In genomic region chr1:106132350-106132700, GRCm38 (mm10) we compare ENCODE assay signal across 14 mouse cellular contexts. TPM values are rescaled to one million over a fixed set of nuclear protein-coding genes. Genes with fewer than 3 reads are reported as not detected.
DNase-seq lines count a peak whose midpoint lies in the region; ATAC-seq and TF ChIP-seq lines count a peak whose summit lies in the region.
"Had no signal": no experiment of that assay in that cellular context is flagged by ENCODE, and none has a peak within 500 bp of the region (broad histone marks: within the 10 kb centered on the region; RNA-seq: fewer than 3 reads in every experiment).

No protein-coding gene starts in this region.

- peak; percentile 65; the same call in 1 of the 2 replicates for ATAC-seq in forebrain, embryonic 11.5 days (replicated peaks; ENCODE audit: low FRiP score)
- no peak for ATAC-seq in forebrain, embryonic 15.5 days (replicated peaks)
- ATAC-seq in lung, embryonic 14.5 days (ENCODE audit: insufficient read depth): no peak
- ATAC-seq in hindbrain, embryonic 13.5 days (ENCODE audit: low FRiP score): 0 out of 2 replicates have a peak, but pooled peaks have one; percentile 36
- ATAC-seq: liver, embryonic 12.5 days had no signal

- DNase-seq in forebrain, embryonic 11.5 days (ENCODE audit: low spot score): no peak
- peak; percentile 17 for DNase-seq in lung, embryonic 14.5 days
- DNase-seq in lung, adult 18-20 months: no peak
- peak; percentile 42 for DNase-seq in brain, embryonic 14.5 days (ENCODE audit: low read depth)
- DNase-seq in spleen, adult 18-20 months: no peak
- DNase-seq in adrenal gland, adult 18-20 months (ENCODE audit: low spot score in 2 of 2): no peak
- DNase-seq: cerebellum, adult 2 months; heart, postnatal 4 days; thymus, adult 18-20 months had no signal

- H3K4me3 ChIP-seq in forebrain, embryonic 11.5 days (ENCODE audit: low read depth, low read length): no peak overlapping the region
- no peak overlapping the region for H3K4me3 ChIP-seq in forebrain, embryonic 15.5 days
- no peak overlapping the region for H3K4me3 ChIP-seq in lung, embryonic 14.5 days (ENCODE audit: low read depth, low read length)
- H3K4me3 ChIP-seq in hindbrain, embryonic 13.5 days: no peak overlapping the region
- H3K4me3 ChIP-seq: heart, embryonic 10.5 days; layer of hippocampus, adult 2 months; liver, embryonic 12.5 days had no signal

- 66% methylated on average over 4 of the region's 4 CpGs for WGBS in forebrain, embryonic 11.5 days
- 39% methylated on average over 4 of the region's 4 CpGs for WGBS in forebrain, embryonic 15.5 days
- 55% methylated on average over 4 of the region's 4 CpGs for WGBS in lung, embryonic 14.5 days
- 39% methylated on average over 4 of the region's 4 CpGs for WGBS in hindbrain, embryonic 13.5 days

- no peak overlapping the region for H3K4me2 ChIP-seq in forebrain, embryonic 11.5 days (ENCODE audit: low read depth, low read length, severe bottlenecking)
- H3K4me2 ChIP-seq in forebrain, embryonic 15.5 days (replicated peaks): no peak overlapping the region
- H3K4me2 ChIP-seq in lung, embryonic 14.5 days: no peak overlapping the region
- H3K4me2 ChIP-seq in hindbrain, embryonic 13.5 days: no peak overlapping the region
- H3K4me2 ChIP-seq: liver, embryonic 12.5 days had no signal

- no peak overlapping the region for H3K27ac ChIP-seq in forebrain, embryonic 11.5 days (ENCODE audit: low read depth, low read length)
- H3K27ac ChIP-seq in forebrain, embryonic 15.5 days (replicated peaks): no peak overlapping the region
- no peak overlapping the region for H3K27ac ChIP-seq in lung, embryonic 14.5 days (ENCODE audit: low read depth)
- no peak overlapping the region for H3K27ac ChIP-seq in hindbrain, embryonic 13.5 days
- H3K27ac ChIP-seq: heart, embryonic 10.5 days; layer of hippocampus, adult 2 months; liver, embryonic 12.5 days had no signal

- H3K9me3 ChIP-seq in forebrain, embryonic 11.5 days (ENCODE audit: control insufficient read depth, low read length): no peaks in the 10 kb centered on the region
- no peaks in the 10 kb centered on the region for H3K9me3 ChIP-seq in forebrain, embryonic 15.5 days
- H3K9me3 ChIP-seq in lung, embryonic 14.5 days (ENCODE audit: low read depth, low read length): no peaks in the 10 kb centered on the region
- no peaks in the 10 kb centered on the region for H3K9me3 ChIP-seq in hindbrain, embryonic 13.5 days
- H3K9me3 ChIP-seq: heart, embryonic 10.5 days; liver, embryonic 12.5 days had no signal

- H3K27me3 ChIP-seq in forebrain, embryonic 11.5 days (ENCODE audit: control insufficient read depth, insufficient read depth, low read length): no peaks in the 10 kb centered on the region
- no peaks in the 10 kb centered on the region for H3K27me3 ChIP-seq in forebrain, embryonic 15.5 days
- no peaks in the 10 kb centered on the region for H3K27me3 ChIP-seq in lung, embryonic 14.5 days (ENCODE audit: insufficient read depth, low read length)
- no peaks in the 10 kb centered on the region for H3K27me3 ChIP-seq in hindbrain, embryonic 13.5 days
- H3K27me3 ChIP-seq: liver, embryonic 12.5 days had no signal

- H3K9ac ChIP-seq in forebrain, embryonic 11.5 days (ENCODE audit: low read length): no peak overlapping the region
- H3K9ac ChIP-seq in forebrain, embryonic 15.5 days (replicated peaks): no peak overlapping the region
- no peak overlapping the region for H3K9ac ChIP-seq in lung, embryonic 14.5 days
- H3K9ac ChIP-seq in hindbrain, embryonic 13.5 days: no peak overlapping the region
- H3K9ac ChIP-seq: liver, embryonic 12.5 days had no signal

- TF ChIP-seq POLR2A in brain, embryonic 14.5 days (IDR thresholded peaks at IDR 0.05; ENCODE audit: borderline replicate concordance, extremely low read depth, insufficient read depth, insufficient read length, poor library complexity, severe bottlenecking): no peak

- no peaks in the 10 kb centered on the region for H3K4me1 ChIP-seq in forebrain, embryonic 11.5 days (replicated peaks; ENCODE audit: control insufficient read depth, insufficient read depth, low read length)
- H3K4me1 ChIP-seq in forebrain, embryonic 15.5 days: no peaks in the 10 kb centered on the region
- no peaks in the 10 kb centered on the region for H3K4me1 ChIP-seq in lung, embryonic 14.5 days (ENCODE audit: insufficient read depth)
- peaks cover 10% of the 10 kb centered on the region for H3K4me1 ChIP-seq in hindbrain, embryonic 13.5 days (replicated peaks)
- H3K4me1 ChIP-seq: heart, embryonic 10.5 days; liver, embryonic 12.5 days had no signal

- TF ChIP-seq CTCF in lung, embryonic 14.5 days (IDR thresholded peaks at IDR 0.05; ENCODE audit: low read depth): no peak
- TF ChIP-seq CTCF in brain, embryonic 14.5 days (IDR thresholded peaks at IDR 0.05; ENCODE audit: borderline replicate concordance, extremely low read depth, insufficient read depth, insufficient read length): no peak

- H3K36me3 ChIP-seq in forebrain, embryonic 11.5 days (ENCODE audit: control insufficient read depth, insufficient read depth, low read length): no peaks in the 10 kb centered on the region
- no peaks in the 10 kb centered on the region for H3K36me3 ChIP-seq in forebrain, embryonic 15.5 days
- no peaks in the 10 kb centered on the region for H3K36me3 ChIP-seq in lung, embryonic 14.5 days (ENCODE audit: insufficient read depth)
- no peaks in the 10 kb centered on the region for H3K36me3 ChIP-seq in hindbrain, embryonic 13.5 days
- H3K36me3 ChIP-seq: heart, embryonic 10.5 days; liver, embryonic 12.5 days had no signal

RNA-seq across cellular contexts. Expression of gene Phlpp1, which starts 39.2 kb away (rescaled TPM):
- polyA plus RNA-seq in forebrain, embryonic 11.5 days (2014; fragmentation: Nextera tagmentation; extraction: Ambion mirVana): 9.7 and 11.5 TPM in 2 replicates
- polyA plus RNA-seq in forebrain, embryonic 15.5 days (2015; fragmentation: Nextera tagmentation; extraction: Ambion mirVana): 8.0 and 8.2 TPM in 2 replicates
- polyA plus RNA-seq in lung, embryonic 14.5 days (2014; fragmentation: Nextera tagmentation; extraction: Ambion mirVana): 3.9 and 4.2 TPM in 2 replicates
- polyA plus RNA-seq in brain, embryonic 14.5 days (2012; rRNA removed): 22.1 and 27.0 TPM in 2 replicates
- polyA plus RNA-seq in hindbrain, embryonic 13.5 days (2015; fragmentation: Nextera tagmentation; extraction: Ambion mirVana): 6.8 and 6.9 TPM in 2 replicates
- total RNA-seq in adrenal gland, adult 18-20 months (2021): 10 to 100 TPM; 13.2 to 17.3 TPM

Comparison
In these comparisons a context has a peak if more than half of its experiments do, and no peak if none do; other contexts are left out.
1. ATAC-seq: peak in forebrain, embryonic 11.5 days (single experiment) and hindbrain, embryonic 13.5 days (single experiment); none in forebrain, embryonic 15.5 days (single experiment) and lung, embryonic 14.5 days (single experiment).
2. DNase-seq: peak in lung, embryonic 14.5 days (single experiment) and brain, embryonic 14.5 days (single experiment); none in forebrain, embryonic 11.5 days (single experiment), lung, adult 18-20 months (0 of 2), spleen, adult 18-20 months (0 of 2) and adrenal gland, adult 18-20 months (0 of 2).